Mouse (Mus musculus) cerebellum, adult 9-11 months (tissue): Measurements from ENCODE around the gene Akt2.

ENCODE experiments used
- DNase-seq: peaks from one replicate; pipeline ENCODE4 v3.0.0; 2022

Akt2 gene

DNA sequence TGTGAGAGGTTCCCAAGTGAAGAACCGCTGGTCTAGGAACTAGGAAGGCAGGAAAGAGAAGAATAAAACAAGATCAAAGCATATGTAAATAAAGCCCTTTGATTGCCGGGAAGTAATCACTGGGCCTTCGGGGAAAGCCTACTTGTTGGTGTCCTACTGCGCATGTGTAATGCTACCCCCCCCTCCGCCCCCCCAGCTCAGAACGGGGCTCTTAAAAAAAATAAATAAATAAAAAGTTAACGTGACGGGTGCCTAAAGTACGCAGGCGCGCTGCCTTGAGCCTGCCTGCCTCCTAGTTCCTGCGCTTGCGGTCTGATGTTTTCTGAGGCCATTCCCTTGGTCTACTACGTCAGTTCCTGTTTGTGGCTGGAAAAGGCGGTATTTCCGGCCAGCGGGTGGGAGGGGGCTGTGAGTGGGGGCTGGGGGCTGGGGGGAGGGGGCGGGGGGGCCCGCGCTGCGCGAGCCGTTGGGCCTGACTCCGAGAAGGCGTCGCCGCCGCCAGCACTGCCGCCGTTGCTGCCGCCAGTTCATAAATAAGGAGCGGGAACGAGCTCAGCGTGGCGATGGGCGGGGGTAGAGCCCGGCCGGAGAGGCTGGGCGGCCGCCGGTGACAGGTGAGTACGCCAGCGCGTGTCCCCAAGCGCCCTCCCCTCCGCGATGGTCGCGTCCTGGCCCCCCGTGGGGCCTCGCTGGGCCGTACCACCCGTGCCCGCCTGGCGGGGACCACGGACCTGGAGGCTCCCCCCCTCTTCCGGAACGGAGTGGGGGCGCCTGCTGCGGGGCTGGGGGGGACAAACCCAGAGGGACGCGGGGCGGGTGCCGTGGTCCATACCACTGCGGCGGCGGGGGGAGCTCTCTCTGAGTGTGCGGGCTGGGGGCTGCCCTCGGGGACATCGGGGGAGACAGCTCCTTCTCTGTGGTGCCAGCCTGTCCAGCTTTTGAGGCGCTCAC, at the start of gene Akt2:
TSS of gene Akt2 (plus strand) at position 287 of the 951 bp plus-strand sequence.
- peak; percentile 98 for DNase-seq

DNA sequence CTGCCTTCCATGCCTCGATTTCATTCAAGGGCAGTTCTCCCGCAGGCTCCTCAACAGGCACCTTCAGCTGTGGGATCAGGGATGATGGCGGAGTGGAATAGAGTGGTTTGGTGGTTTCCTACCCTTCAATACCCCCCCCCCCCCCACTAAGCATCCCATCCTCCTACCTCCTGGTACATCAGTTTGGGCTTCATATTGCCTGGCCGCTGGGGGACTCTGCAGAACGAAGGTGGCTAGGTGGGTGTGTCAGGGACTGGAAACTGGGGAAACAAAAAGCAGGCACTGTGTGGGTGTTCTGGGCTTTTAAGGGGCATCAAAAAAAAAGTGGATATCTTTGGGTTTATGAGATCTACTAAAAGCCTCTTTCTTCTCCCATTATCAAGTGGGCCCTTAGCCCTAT, 49.4 kb upstream of the Akt2 start:
- no peak for DNase-seq

DNA sequence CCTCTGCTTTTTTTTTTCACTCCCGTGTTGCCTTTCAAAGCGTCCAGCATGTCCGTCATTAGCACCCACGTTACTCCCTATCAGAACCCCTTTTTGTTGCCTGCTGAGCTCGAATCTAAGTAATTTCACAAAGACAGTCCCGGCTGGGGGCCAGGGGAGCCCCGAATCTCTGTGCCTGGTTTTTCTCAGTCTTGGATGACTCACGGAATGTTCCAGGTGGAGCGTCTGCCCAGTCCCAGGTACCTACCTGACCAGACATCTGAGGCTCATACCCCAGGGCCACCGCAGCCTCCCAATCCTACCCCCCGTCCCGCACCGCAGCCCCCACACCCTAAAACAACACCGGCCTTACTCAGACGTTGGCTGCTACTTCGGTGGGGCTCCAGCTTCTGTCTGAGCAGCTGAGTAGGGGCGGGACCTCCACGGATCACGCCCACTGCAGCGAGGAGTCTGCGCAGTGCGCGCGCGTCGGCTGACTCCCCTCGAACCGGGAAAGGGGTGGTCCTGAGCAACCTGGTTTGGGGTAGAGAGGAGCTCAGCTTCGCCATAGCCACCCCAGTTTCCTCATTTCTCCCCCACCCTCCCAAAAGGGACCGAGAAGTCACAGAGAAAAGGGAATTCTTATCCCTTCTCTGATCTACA, 48.8 kb upstream of the Akt2 start:
- DNase-seq = peak; percentile 90

DNA sequence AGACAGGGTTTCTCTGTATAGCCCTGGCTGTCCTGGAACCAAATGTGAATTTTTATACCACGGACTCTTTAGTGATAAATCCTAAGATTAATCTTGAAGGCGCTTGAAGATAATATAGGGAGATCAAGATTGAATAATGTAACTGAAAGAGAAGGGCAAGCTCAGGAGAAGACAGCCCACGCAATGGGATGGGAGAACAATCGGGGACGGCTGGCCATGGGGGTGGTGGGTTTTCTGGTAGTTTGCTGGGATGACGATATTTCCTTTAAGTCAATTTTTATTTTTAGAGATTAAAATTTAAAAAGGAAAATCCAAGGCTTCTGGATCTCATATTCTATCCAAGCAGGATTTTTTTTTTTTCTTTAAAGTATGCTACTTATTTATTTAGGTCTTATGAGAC, 48.3 kb upstream of the Akt2 start:
- no peak for DNase-seq

DNA sequence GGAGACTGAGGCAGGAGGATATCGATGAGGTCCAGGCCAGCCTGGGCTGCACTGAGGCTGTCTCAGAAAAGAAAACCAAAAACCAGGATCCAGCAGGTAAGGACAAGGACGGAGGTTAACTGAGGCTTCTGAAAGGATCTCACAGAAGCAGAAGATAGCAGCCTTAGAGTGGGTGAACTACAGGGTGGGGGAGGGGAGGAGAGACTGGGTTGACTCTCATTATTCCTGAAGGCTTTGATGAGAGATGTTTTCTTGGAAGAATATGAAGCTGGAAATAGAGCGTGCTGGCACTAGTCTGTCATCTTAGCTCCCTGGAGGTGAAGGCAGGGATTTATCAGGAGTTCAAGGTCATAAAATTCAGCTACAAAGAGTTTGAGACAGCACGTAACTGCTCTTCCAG, 47.5 kb upstream of the Akt2 start:
- DNase-seq = no peak

DNA sequence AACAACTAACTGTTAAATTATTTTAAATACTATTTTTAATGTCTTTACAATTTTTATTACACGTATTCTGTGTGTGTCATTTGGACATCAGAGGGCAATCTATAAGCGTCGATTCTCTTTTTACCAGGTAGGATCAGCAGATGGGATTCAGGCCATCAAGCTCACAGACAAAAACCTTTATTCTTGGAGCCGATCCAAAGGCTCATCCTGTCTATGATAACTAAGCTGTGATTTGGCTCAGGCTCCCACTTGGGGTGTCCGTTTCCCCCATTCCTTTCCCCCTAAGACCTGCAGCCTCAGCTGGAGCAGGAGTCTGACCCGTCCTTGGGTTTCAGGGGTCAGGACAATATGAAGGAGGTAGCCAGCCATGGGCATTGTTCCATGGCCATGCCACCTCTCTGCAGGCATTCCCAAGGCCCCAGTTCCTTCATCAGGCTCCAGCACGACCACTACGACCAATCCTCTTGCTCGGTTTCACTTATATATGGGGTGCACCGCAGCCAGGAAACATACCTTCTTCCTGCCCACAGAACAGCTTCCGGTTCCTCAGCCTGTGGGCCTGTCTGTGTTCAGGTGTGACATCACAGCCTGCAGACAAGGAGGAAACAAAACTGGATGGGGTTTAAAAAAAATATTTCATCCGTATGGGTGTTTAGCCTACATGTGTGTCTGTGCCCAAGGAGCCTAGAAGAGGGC, 46.5 kb upstream of the Akt2 start:
- no peak for DNase-seq

DNA sequence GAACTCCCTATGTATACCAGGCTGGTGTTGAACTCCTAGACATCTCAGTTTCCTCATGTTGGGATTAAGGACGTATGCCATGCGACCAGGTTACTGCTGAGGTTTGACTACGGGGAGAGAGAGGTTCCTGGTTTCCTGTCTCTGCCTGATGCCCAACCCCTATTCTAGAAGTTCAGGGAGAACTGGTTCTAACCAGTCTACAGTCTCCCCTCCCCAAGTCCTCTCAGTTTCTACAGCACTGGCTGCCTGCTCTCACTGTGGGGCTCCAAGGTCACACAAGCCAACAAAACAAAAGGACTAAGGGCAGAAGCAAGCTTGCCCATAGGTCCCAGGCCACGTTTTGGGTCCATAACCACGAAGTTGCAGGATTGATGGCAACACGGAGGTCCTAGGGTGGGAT, 41.8 kb upstream of the Akt2 start:
- DNase-seq = no peak

DNA sequence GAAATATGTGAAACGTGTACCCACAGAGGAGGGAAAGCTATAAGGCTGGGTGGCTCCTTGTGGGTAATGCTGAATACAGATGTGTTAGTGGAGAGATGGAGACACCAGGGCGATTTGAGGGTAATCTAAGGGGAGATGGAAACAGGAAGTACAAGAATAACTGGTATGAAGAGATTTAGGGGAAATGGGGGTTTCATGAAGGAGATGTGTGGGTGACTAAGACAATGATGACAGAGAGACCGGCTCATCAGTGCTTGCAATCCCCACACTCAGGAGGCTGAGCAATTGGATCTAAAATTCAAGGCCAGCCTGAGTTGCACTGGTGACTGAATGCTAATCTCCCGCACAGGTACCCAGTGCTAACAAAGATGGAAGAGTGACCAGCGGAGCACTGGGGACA, 39.3 kb upstream of the Akt2 start:
- no peak for DNase-seq

DNA sequence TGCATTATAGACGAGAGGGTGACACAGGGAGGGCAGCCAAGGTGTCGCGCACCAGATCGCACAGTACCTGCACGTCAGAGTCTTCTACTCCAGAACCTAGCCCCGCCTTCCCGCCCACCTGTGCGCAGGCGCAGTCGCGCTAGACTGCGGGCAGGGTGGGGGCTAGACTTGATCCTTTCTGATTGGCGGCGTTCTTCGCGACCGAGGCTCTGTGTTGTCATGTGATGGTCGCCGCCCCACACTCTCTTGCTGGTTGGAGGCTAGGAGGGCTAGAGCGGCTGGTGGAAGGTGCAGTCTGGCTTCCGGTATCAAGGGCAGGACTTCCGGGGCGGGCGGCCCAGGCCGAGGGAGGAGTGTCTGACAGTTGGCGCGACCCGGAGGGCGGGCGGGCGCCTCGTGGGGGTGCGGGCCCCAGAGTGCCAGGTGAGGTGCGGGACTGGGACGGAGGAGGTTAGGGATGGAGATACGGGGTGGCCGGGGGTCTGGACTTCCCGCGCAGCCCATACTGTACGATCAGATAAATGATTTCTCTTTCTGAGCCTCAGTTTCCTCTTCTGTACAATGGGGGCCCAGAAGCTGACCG, 38.3 kb upstream of the Akt2 start, which contains the start of the genes Pld3 and 2310022A10Rik:
TSS of gene Pld3 (minus strand) at position 288 of the 583 bp plus-strand sequence.
TSS of gene 2310022A10Rik (plus strand) at position 303 of the 583 bp plus-strand sequence.
- peak; percentile 99 for DNase-seq

DNA sequence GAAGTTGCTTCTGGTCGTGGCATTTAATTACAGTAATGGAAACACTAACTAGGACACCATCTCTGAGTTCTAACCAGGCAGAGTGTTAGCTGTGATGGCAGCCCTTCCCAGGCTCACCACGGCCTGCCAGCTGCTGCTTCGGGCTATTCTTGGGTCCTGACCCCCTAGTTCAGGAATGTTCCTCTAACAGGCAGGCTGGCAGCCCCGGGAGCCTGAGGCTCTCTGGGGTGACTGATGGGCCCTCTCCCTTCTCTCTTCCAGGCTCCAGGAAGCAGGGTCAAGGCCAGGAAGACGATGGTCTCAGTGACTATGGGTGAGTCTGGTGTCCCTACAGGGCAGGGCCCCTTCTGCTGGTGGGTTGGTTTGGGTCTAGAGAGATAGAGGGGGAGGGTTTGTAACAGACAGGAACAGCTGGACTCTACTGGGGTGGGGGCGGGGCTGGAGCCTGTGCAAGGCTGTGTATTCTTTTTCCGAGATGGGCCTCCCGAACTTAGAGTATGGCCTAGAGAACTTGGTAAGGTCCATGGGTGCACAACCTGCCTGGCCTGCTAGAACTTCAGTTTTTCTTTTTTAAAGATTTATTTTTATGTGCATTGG, 31.0 kb upstream of the Akt2 start:
- no peak for DNase-seq

DNA sequence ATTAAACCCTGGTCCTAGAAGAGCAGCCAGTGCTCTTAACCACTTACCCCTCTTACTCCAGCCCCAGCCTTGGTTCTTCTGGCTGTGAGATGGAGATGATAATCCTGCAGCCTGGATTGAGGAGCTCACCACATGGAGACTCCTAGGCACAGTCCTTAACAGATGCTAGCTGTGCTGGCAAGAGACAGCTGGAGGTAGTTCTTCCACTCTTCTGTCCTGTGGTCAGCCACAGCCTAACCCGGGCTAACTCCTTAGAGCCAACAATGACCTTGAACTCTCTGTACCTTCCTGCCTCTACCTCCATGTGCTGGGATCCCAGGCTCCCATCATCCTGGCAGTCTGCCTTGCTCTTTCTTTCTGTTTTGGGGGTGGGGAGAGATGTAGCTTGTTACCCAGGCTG, 30.4 kb upstream of the Akt2 start:
- DNase-seq = no peak

DNA sequence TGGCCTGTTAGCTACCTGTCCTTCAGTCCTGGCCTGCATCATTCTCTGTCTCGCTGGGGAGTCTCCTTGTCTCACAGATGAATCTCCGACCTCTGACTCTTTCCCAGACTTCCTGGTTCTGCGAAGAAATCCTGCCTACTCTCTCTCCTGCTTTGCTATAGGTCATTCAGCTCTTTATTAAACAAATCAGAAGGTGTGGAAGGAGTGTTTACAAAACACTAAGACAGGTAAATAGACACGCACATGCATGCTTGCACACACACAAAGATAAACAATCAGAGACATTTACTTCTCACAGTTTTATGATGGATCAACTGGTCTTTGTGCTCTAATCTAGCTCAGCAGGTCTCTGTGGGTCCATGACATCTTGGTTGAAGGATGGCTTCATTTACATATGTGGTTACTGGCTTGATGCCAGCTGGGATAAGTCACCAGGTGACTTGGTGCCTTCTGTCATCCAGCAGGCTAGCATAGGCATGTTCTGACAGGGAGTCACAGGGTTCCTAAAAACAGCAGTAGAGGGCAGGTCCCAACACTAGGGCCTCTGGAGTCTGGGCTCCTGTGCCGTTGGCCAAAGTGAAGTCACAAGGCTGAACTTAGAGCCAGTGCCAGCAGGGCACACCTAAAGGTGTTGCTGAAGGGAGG, 21.6 kb upstream of the Akt2 start:
- DNase-seq = no peak

DNA sequence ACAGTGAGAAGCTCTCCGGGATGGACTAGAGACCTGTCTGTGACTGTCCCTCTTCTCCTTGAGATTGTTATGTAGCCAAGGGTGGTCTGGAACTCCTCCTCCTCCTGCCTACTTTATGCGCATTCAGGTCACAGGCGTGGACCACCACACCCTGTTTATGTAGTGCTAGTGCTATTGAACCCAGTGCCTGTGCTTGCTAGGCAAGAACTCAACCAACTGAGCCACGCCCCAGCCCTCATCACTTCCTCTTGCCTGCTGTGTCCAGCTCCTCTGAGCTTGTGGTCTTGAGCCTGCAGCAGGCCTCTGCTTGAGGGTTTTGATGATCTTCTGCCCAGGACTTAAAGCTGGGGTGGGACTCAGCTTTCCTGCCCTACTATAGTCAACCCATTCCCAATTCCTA, 19.2 kb upstream of the Akt2 start:
- DNase-seq = no peak

DNA sequence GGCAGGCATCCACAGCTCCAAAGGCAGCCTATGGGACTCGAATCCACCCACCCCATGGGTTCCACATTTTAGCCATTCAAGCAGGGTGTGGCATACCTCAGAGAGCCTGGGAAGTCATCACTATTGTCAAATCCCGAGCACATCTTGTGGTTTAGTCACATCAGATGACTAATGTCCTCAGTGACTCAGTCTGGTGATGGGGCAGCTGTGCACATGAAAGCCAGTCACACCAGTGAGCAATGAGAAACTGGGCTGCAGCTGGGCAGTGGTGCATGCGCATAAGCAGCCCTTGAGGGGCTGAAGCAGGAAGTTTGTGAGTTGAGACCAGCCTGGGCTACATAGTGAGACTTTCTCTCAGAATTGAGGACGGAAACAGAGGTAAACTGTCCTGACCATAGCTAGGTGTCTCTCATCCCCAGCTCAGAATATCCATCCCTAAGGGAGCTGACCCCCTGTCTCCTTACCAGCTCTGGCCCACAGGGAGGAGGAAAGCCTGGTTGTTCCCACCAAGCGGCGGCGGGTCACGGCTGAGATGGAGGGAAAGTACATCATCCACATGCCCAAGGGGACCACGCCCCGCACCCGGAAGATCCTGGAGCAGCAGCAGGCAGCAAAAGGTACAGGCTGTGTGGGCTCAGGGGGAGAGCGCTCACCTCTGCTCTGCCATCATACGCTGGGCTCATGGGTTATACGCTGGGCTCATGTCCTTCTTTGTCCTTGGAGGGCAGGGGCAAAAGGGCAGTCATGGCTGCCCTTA, 17.1 kb upstream of the Akt2 start:
- DNase-seq = no peak

DNA sequence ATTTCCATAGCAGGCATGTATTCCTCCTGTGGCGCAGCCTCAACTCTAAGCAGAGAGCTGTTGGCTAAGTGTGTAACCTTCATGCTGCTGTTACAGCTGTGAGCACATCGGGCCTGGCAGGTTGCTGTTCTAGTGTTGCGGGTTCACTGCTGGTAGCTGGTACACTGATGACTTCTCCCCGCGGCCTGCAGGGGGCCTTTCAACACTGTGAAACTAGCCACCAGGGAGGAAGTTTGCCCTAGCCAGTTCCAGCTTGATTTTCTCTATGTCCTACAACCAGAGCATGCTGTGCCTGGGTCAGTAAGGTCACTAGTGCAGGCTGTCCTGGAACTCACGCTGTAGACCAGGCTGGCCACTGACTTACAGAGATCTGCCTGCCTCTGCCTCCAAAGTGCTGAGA, 14.4 kb upstream of the Akt2 start:
- peak; percentile 51 for DNase-seq

DNA sequence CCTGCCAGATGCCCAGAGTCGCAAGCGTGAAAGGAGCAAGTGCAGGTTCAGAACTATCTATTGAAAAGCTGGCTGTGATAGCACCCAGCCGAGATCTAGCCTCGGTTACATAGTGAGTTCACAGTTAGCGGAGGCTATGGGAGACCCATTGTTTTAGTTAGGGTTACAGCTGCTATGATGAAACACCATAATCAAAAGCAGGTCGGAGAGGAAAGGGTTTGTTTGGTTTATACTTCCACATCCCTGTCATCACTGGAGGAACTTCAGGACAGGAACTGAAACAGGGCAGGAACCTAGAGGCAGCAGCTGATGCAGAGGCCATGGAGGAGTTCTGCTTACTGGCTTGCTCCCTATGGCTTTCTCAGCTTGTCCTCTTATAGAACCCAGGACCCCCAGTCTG, 13.8 kb upstream of the Akt2 start:
- DNase-seq = no peak

DNA sequence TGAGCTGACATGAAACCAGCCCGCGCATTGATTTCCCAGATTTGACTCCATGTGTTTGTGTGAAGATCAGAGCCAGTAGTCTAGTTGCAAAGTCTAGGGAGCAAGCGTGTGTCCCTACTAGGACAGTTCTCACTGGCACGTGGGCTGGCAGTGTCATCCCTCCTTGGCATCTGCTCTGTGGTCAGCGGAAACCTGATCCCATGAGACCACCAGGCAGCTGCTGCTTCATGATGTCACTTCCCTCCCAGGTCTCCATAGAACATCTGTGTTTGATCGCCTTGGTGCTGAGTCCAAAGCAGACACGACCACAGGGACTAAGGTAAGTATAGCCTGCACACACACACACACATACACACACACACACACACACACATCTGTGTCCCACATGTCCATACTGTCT, 12.9 kb upstream of the Akt2 start:
- DNase-seq = no peak

DNA sequence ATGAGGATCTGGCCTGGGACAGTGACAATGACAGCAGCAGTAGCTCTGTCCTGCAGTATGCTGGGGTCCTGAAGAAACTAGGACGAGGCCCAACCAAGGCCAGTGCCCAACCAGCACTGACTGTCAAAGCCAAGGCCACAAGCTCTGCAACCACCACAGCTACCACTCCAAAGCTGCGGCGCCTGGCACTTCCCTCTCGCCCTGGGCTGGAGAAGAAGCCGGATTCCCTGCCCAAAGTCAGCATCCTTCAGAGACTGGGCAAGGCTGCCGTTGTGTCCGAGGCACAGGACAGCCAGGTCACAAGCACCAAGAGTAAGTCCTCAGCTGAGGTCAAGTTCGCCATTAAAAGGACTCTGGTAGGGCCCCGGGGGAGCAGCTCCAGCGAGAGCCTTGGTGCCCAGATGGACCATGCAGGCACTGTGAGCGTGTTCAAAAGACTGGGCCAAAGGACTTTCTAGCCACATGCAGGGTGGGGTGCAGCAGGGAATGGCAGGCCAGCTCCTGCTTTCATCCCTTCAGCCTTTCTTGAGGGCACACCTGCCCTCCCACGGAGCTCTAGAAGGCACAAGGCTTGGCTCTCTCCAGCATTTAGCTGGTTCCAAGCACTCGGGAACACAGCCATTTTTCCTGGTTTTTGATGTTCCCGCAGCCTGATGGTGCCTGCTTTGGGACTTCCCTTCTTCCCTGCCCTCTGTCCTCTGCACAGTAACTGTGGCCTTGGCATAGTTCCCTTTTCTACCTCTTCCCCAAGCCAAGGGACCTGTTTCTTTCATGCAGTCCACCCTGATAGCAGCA, 10.8 kb upstream of the Akt2 start:
- DNase-seq = no peak

DNA sequence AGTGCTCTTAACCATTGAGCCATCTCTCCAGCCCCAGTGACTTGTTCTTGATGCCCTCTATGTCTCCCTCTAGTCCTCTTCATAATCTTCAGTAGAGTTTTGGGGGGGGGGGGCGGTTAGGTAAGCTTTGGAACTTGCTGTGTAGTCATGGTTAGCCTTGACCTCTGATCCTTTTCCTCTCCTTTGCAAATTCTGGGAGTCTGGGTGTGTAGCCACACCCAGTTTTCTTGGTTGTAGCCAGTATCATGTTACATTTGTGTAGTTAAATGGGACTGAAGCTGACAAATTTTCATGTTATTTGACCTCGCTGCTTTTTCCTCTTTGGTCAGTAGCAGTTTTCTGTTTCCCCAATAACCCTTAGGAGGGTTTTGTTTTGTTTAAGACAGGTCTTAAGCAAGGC, 4.5 kb upstream of the Akt2 start:
- no peak for DNase-seq

DNA sequence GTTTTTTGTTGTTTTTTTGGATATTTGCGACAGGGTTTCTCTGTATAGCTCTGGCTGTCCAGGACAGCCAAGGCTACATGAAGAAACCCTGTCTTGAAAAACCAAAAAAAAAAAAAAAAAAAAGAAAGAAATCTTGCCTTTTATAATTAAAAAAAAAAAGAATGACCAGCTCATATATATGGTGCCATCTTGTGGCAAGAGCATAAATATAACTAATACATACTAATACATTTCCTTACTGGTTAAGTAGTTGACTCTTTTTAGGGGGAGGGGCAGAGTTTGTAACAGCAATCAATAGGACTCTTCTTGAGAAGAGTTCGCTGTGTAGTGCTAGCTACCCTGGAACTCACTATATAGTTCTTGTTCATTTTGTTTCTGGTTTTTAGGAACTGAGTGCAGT, 3.6 kb upstream of the Akt2 start:
- no peak for DNase-seq

DNA sequence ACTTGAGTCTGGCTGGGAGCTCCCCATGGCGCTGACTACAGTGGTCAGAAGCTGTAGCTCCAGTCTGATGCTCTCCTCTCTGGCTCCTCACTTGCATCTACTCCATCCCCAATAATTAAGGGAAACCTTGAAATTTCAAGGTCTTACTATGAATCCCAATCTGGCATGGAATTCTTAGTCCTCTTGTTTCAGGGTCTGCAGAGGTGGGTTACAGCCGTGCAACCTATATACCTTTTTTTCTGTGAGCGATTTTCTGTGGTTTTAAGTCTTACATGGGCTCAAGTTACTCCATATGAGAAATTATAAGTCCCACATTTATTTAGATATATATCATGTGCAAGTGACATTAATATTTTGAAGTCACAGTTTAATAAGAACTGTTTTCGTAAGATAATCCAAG, 1.3 kb upstream of the Akt2 start:
- no peak for DNase-seq
